Mouse (Mus musculus) cortical plate, adult 2 months (tissue): Measurements from ENCODE around the gene Traf6. TPM values are rescaled to one million over a fixed set of nuclear protein-coding genes. Genes with fewer than 3 reads are reported as not detected.
"Not testable (repeated sequence)": the region's sequence is repeated elsewhere in the genome, so short reads cannot be mapped to it uniquely, and the experiment has no call there.

ENCODE experiments used
- H3K27ac ChIP-seq: fragments of 200-500 bp; 2 replicates; pipeline ENCODE4 v1.5.1; 2012; ENCODE audit warnings: low read length, control low read depth, inconsistent platforms; ENCODE audit not compliant: insufficient read depth
- H3K4me1 ChIP-seq: fragments of 200-500 bp; 2 replicates; pipeline ENCODE4 v1.6.1; 2011; ENCODE audit warnings: low read length; ENCODE audit not compliant: control insufficient read depth, insufficient read depth
- H3K4me3 ChIP-seq: fragments of 200-500 bp; 2 replicates; pipeline ENCODE4 v1.5.1; 2011; ENCODE audit warnings: mild to moderate bottlenecking, low read length, control low read depth; ENCODE audit not compliant: insufficient read depth
- CTCF ChIP-seq: fragments of 200-500 bp; IDR thresholded peaks from 2 replicates; pipeline ENCODE4 v1.5.1; 2011; ENCODE audit warnings: mild to moderate bottlenecking, control low read depth, low read length; ENCODE audit not compliant: insufficient read depth; ENCODE audit errors: extremely low read depth
- POLR2A ChIP-seq: fragments of 200-500 bp; IDR thresholded peaks from 2 replicates; pipeline ENCODE4 v1.6.1; 2011; ENCODE audit warnings: mild to moderate bottlenecking, low read length, control low read depth; ENCODE audit not compliant: insufficient read depth; ENCODE audit errors: extremely low read depth
- polyA plus RNA-seq: library from polyadenylated mRNA; depleted of rRNA; stranded (reverse); fragments of >200 nt; gene quantifications from 2 replicates; pipeline ENCODE4 v1.2.3, GENCODE M21; 2012; rRNA removed

Traf6 gene
- polyA plus RNA-seq, 1 experiment: 11.0 TPM

DNA sequence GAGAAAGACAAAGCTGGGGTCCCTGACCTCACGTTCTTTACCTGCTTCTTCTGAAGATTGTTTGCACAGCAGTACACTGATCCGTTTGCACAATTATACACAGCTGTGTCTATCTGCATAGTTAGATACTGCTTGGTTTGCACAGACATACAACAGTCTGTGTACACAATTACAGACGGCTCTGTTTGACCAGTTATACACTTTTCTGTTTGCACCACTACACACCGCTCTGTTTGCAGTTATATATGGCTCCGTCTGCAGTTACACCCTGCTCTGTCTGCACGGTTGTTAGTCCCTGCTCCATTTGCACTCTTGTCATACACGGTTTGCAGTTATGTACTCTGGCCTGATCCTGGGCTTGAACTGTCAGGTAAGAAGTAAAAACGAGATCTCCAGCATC is 63.4 kb downstream of the Traf6 start:
- TF ChIP-seq POLR2A (no peak), CTCF (no peak)
- Histone ChIP-seq H3K4me3 (no peak overlapping the region), H3K4me1 (no peaks in the 10 kb centered on the region), H3K27ac (no peak overlapping the region)

GRCm38 (mm10) chr2:101742072-101742860 is 64.0 kb downstream of the Traf6 start:
- Histone ChIP-seq H3K4me3 (no peak overlapping the region), H3K4me1 (no peaks in the 10 kb centered on the region), H3K27ac (no peak overlapping the region)
- TF ChIP-seq POLR2A (no peak), CTCF (no peak)

- not testable (repeated sequence) for H3K4me3 ChIP-seq, H3K4me1 ChIP-seq, H3K27ac ChIP-seq
These were observed 67.4 kb downstream of the Traf6 start for GRCm38 (mm10) chr2:101745656-101746055.

DNA sequence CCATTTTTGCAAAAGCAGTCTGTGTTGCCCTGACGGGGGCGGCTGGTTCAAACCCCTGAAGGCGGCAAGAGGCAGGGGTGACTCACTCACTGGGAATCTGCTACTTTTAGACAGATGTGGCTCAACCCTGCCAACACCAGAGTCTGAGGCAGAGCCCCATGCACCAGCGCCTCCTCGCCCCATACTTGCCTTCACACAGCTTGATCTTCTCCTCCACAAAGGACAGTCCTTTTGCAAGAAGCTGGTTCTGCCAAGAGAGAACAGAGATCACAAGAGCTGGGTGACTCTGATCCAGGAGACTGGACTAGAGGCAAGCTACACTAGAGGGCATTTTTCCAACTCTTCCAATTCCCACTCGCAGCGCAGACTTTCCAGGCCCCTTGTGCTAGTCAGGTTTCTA is 68.3 kb downstream of the Traf6 start:
- TF ChIP-seq CTCF: no peak
- TF ChIP-seq POLR2A: no peak
- Histone ChIP-seq H3K4me3 (no peak overlapping the region), H3K4me1 (no peaks in the 10 kb centered on the region), H3K27ac (no peak overlapping the region)

Other genes starting within 250 kb of the Traf6 start
- gene Rag2, start 53.7 kb upstream of the Traf6 start, polyA plus RNA-seq: not detected in 2 replicates
- 0.04 and 0.06 TPM in 2 replicates for gene Rag1, start 28.9 kb upstream of the Traf6 start, polyA plus RNA-seq
- 38.4 and 42.2 TPM in 2 replicates for gene B230118H07Rik, start 28.9 kb upstream of the Traf6 start, polyA plus RNA-seq
- 15.2 and 19.8 TPM in 2 replicates for gene Prr5l, start 204.6 kb downstream of the Traf6 start, polyA plus RNA-seq
- 86.5 and 88.5 TPM in 2 replicates for gene Commd9, start 207.8 kb downstream of the Traf6 start, polyA plus RNA-seq